ENCODE assay signal across 8 mouse cellular contexts in genomic region chr4:109201582-109202424, GRCm38 (mm10). TPM values are rescaled to one million over a fixed set of nuclear protein-coding genes. Genes with fewer than 3 reads are reported as not detected.
DNase-seq lines count a peak whose midpoint lies in the region; ATAC-seq and TF ChIP-seq lines count a peak whose summit lies in the region.

Gene Osbpl9, minus strand, starts transcription at chr4:109202272.

- peak; percentile 95 for ATAC-seq in erythroid progenitor cell, adult 5-6 weeks (replicated peaks; ENCODE audit: low FRiP score, poor library complexity, severe bottlenecking)
- peak; percentile 98 for ATAC-seq in heart, embryonic 12.5 days (ENCODE audit: insufficient number of reproducible peaks, low FRiP score)
- ATAC-seq in kidney, postnatal 0 days (replicated peaks; ENCODE audit: low FRiP score, low read depth), result peak; percentile 98
- ATAC-seq in liver, embryonic 11.5 days (replicated peaks; ENCODE audit: low FRiP score), result peak; percentile 97
- ATAC-seq in stomach, embryonic 14.5 days (ENCODE audit: insufficient number of reproducible peaks, insufficient read depth, low FRiP score, low read depth), result peak; percentile 98

- H3K36me3 ChIP-seq in heart, embryonic 12.5 days, result peaks cover 4% of the 10 kb centered on the region; the same call in 1 of the 2 replicates
- no peaks in the 10 kb centered on the region for H3K36me3 ChIP-seq in kidney, postnatal 0 days (ENCODE audit: insufficient read depth, low read length)
- no peaks in the 10 kb centered on the region for H3K36me3 ChIP-seq in liver, embryonic 11.5 days (ENCODE audit: control insufficient read depth, insufficient read depth, low read length)
- 0 out of 2 replicates have a peak, but pooled peaks cover 2% of the 10 kb centered on the region for H3K36me3 ChIP-seq in stomach, embryonic 14.5 days (ENCODE audit: control insufficient read depth, insufficient read depth, low read length)

- H3K27ac ChIP-seq in heart, embryonic 12.5 days (ENCODE audit: poor library complexity, severe bottlenecking), result peak within 1 kb of the TSS; percentile 93
- peak within 1 kb of the TSS; percentile 96 for H3K27ac ChIP-seq in kidney, postnatal 0 days
- peak within 1 kb of the TSS; percentile 82 for H3K27ac ChIP-seq in liver, embryonic 11.5 days (ENCODE audit: low read depth, low read length)
- peak within 1 kb of the TSS; percentile 96 for H3K27ac ChIP-seq in stomach, embryonic 14.5 days (ENCODE audit: low read length)

- peak; percentile 96 for DNase-seq in CD4-positive helper T cell, adult 2 months (ENCODE audit: low read depth, low spot score)
- peak; percentile 93 for DNase-seq in brain, embryonic 18.5 days (ENCODE audit: low read depth, low spot score)
- DNase-seq in kidney, postnatal 0 days (ENCODE audit: low spot score), result peak; percentile 98
- DNase-seq in liver, embryonic 11.5 days (ENCODE audit: low spot score), result peak; percentile 99
- DNase-seq in naive thymus-derived CD4-positive, alpha-beta T cell, adult 2 months (ENCODE audit: low read depth), result peak; percentile 99

- under 1% methylated on average over 59 of the region's 59 CpGs for WGBS in heart, embryonic 12.5 days
- under 1% methylated on average over 59 of the region's 59 CpGs for WGBS in kidney, postnatal 0 days
- under 1% methylated on average over 59 of the region's 59 CpGs for WGBS in liver, embryonic 11.5 days
- WGBS in stomach, embryonic 14.5 days, result under 1% methylated on average over 57 of the region's 59 CpGs

- no peaks in the 10 kb centered on the region for H3K27me3 ChIP-seq in heart, embryonic 12.5 days (replicated peaks)
- no peaks in the 10 kb centered on the region for H3K27me3 ChIP-seq in kidney, postnatal 0 days (ENCODE audit: insufficient read depth, low read length)
- H3K27me3 ChIP-seq in liver, embryonic 11.5 days (replicated peaks; ENCODE audit: control insufficient read depth, insufficient read depth, low read length), result no peaks in the 10 kb centered on the region
- no peaks in the 10 kb centered on the region for H3K27me3 ChIP-seq in stomach, embryonic 14.5 days (ENCODE audit: control insufficient read depth, insufficient read depth, low read length)

- no peaks in the 10 kb centered on the region for H3K9me3 ChIP-seq in heart, embryonic 12.5 days (replicated peaks)
- H3K9me3 ChIP-seq in kidney, postnatal 0 days (replicated peaks; ENCODE audit: low read length), result no peaks in the 10 kb centered on the region
- H3K9me3 ChIP-seq in liver, embryonic 11.5 days (ENCODE audit: control insufficient read depth, low read length), result no peaks in the 10 kb centered on the region
- no peaks in the 10 kb centered on the region for H3K9me3 ChIP-seq in stomach, embryonic 14.5 days (ENCODE audit: control insufficient read depth, low read depth, low read length)

- peak; percentile 19; the same call in 1 of the 2 replicates for TF ChIP-seq CTCF in kidney, postnatal 0 days (IDR thresholded peaks at IDR 0.05; ENCODE audit: low read depth)

- peaks cover 12% of the 10 kb centered on the region for H3K4me1 ChIP-seq in heart, embryonic 12.5 days (replicated peaks)
- H3K4me1 ChIP-seq in kidney, postnatal 0 days (replicated peaks; ENCODE audit: insufficient read depth, low read length), result 0 out of 2 replicates have a peak, but pooled peaks cover 3% of the 10 kb centered on the region
- peaks cover 4% of the 10 kb centered on the region for H3K4me1 ChIP-seq in liver, embryonic 11.5 days (replicated peaks; ENCODE audit: control insufficient read depth, insufficient read depth, low read length)
- no peaks in the 10 kb centered on the region for H3K4me1 ChIP-seq in stomach, embryonic 14.5 days (ENCODE audit: control insufficient read depth, insufficient read depth, low read length)

- H3K4me2 ChIP-seq in heart, embryonic 12.5 days, result peak within 1 kb of the TSS; percentile 95
- peak within 1 kb of the TSS; percentile 92 for H3K4me2 ChIP-seq in kidney, postnatal 0 days (ENCODE audit: low read length)
- H3K4me2 ChIP-seq in liver, embryonic 11.5 days, result peak within 1 kb of the TSS; percentile 99
- H3K4me2 ChIP-seq in stomach, embryonic 14.5 days (replicated peaks; ENCODE audit: low read depth, low read length), result peak within 1 kb of the TSS; percentile 91

- peak within 1 kb of the TSS; percentile 83 for H3K9ac ChIP-seq in heart, embryonic 12.5 days
- peak within 1 kb of the TSS; percentile 67 for H3K9ac ChIP-seq in kidney, postnatal 0 days (ENCODE audit: low read depth, low read length)
- peak within 1 kb of the TSS; percentile 79 for H3K9ac ChIP-seq in liver, embryonic 11.5 days (ENCODE audit: low read depth, low read length)
- peak within 1 kb of the TSS; percentile 75 for H3K9ac ChIP-seq in stomach, embryonic 14.5 days (replicated peaks; ENCODE audit: low read depth, low read length)

- peak within 1 kb of the TSS; percentile 85 for H3K4me3 ChIP-seq in heart, embryonic 12.5 days
- peak within 1 kb of the TSS; percentile 59 for H3K4me3 ChIP-seq in kidney, postnatal 0 days (replicated peaks; ENCODE audit: low read depth, low read length)
- peak within 1 kb of the TSS; percentile 87 for H3K4me3 ChIP-seq in liver, embryonic 11.5 days (ENCODE audit: low read depth, low read length)
- peak within 1 kb of the TSS; percentile 72 for H3K4me3 ChIP-seq in stomach, embryonic 14.5 days (ENCODE audit: low read depth, low read length)

RNA-seq across cellular contexts. Expression of gene Osbpl9, which starts in this region (rescaled TPM):
- total RNA-seq in erythroid progenitor cell, adult 5-6 weeks (2015; ENCODE audit: low replicate concordance), result 71.0 and 90.1 TPM in 2 replicates
- 29.3 and 32.2 TPM in 2 replicates for total RNA-seq in erythroid progenitor cell, adult 5-6 weeks (2017; ENCODE audit: low replicate concordance)
- 48.3 and 53.0 TPM in 2 replicates for polyA plus RNA-seq in heart, embryonic 12.5 days (2016; fragmentation: Nextera tagmentation; extraction: Ambion mirVana)
- 78.6 and 81.0 TPM in 2 replicates for polyA plus RNA-seq in kidney, postnatal 0 days (2015; fragmentation: Nextera tagmentation; extraction: Ambion mirVana)
- 40.6 and 45.7 TPM in 2 replicates for polyA plus RNA-seq in liver, embryonic 11.5 days (2014; fragmentation: Nextera tagmentation; extraction: Ambion mirVana)
- 60.5 and 65.2 TPM in 2 replicates for polyA plus RNA-seq in stomach, embryonic 14.5 days (2014; fragmentation: Nextera tagmentation; extraction: Ambion mirVana)

Comparison
In these comparisons a context has a peak if more than half of its experiments do, and no peak if none do; other contexts are left out.
1. Peak in every context shown above with its lines: DNase-seq, ATAC-seq, H3K4me3 ChIP-seq and H3K27ac ChIP-seq.